Mouse (Mus musculus): ENCODE results near the gene Ctns. TPM values are rescaled to one million over a fixed set of nuclear protein-coding genes. Genes with fewer than 3 reads are reported as not detected.

Gene Ctns
- polyA plus RNA-seq, 1 experiment from 2014 or later = 17.7 TPM

DNA sequence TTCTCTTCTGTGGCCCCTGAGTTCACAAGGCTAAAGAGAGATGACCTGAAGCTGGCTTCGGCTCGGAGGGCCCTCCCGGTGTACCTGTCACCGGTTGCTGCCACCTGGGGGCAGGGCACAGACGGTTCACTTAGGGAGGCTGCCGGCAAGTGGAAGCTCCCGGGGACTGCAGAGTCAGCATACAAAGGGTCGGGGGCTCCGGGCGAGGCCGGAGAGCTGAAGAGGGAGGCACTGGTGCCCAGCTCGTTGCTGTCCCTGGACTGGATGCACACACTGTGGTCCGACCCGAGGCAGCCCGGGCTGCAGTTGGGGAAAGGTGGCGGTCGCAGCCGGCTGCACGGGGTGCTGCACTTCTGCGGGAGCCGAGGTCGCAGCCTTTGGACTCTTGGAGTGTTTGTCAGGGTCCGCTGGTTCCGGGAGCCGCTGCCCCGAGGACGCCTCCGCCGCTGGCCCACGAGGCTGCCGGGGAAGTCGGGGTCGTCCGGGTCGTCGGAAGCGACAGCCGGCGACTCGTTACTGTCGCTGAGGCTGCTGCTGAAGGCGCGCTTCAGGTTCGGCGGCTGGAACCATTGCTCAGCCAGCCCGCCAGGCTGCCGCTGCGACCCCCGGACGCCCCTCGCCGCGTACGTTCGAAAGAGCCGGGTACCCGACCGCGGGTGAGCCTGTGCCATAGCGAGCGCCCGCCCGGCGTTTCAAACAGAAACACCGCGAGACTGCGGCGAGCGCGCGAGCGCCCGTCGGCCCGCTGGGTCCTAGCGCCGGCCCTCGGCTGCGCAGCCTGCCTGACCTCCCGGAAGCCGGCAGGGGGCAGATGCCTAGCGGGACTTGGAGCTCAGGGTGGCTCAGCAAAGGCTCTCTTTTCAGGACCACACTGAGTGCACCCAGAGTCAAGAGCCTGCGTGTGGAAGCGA, 61.0 kb downstream of the Ctns start, which contains the start of gene Haspin:
Gene Haspin, minus strand, starts transcription at position 704 of the 911 bp plus-strand sequence.
- H3K27me3 ChIP-seq (ENCODE audit: control insufficient read depth, insufficient read depth, low read length) = no peaks in the 10 kb centered on the region
- peak within 1 kb of the TSS; percentile 88 for H3K4me2 ChIP-seq (replicated peaks)
- H3K4me1 ChIP-seq (replicated peaks; ENCODE audit: control insufficient read depth, insufficient read depth, low read length) = peaks cover 6% of the 10 kb centered on the region
- no peaks in the 10 kb centered on the region for H3K9me3 ChIP-seq (ENCODE audit: control insufficient read depth, low read length)
- H3K36me3 ChIP-seq (replicated peaks; ENCODE audit: control insufficient read depth, insufficient read depth) = no peaks in the 10 kb centered on the region
- H3K4me3 ChIP-seq (replicated peaks; ENCODE audit: low read length) = peak within 1 kb of the TSS; percentile 78
- under 1% methylated on average over 84 of the region's 84 CpGs for WGBS
- peak within 1 kb of the TSS; percentile 68 for H3K9ac ChIP-seq
- DNase-seq (ENCODE audit: low spot score) (peak; percentile 92), ATAC-seq (ENCODE audit: low FRiP score) (peak; percentile 95)
- H3K27ac ChIP-seq = no peak within 1 kb of the TSS

DNA sequence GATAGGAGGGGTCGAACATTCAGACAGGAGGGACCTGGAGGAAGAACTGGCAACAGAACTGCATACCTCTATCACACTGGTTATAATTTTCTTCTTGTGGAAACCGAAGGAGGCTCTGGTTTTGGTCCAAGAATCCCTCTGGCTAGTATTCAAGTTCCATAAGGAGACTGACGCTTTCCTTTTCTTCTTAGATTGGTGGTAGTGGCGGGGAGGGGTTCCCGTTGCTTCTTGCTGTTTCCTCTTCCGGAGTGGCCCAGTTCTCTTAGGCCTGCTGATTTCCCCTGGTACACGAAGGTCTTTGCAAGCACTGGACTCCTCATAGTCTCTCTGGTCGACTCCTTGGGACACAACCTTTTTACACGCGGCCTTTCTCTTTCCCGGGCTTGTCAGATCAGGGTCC, 61.7 kb downstream of the Ctns start:
- no peak overlapping the region for H3K27ac ChIP-seq
- H3K4me3 ChIP-seq (replicated peaks; ENCODE audit: low read length) = peak overlapping the region; percentile 78
- WGBS = 42% methylated on average over 11 of the region's 11 CpGs

DNA sequence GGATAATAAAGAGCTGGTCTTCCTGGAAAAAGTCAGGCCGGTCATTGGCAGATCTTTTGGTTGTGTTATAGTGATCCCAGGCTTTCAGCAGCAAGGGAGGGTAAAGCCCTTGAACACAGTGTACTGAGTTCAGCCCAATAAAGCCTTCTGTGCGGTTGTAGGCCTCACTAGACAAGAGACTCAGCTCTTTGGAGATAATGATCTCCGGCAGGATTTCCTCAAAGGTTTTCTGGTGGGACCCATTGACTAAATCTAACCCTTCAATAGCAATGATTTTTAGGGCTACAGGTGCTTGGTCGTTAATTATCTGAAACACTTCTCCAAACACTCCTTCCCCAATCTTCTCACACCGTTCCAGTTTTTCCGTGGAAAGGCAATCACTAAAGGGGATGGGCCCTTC, 62.3 kb downstream of the Ctns start:
- H3K27ac ChIP-seq = no peak overlapping the region
- peaks cover 6% of the 10 kb centered on the region for H3K4me1 ChIP-seq (replicated peaks; ENCODE audit: control insufficient read depth, insufficient read depth, low read length)
- H3K27me3 ChIP-seq (ENCODE audit: control insufficient read depth, insufficient read depth, low read length) = no peaks in the 10 kb centered on the region
- 0 out of 2 replicates have a peak overlapping the region, but pooled peaks have one; percentile 78 for H3K4me3 ChIP-seq (replicated peaks; ENCODE audit: low read length)
- no peak overlapping the region for H3K9ac ChIP-seq
- DNase-seq (ENCODE audit: low spot score) (no peak), ATAC-seq (ENCODE audit: low FRiP score) (no peak)
- 95% methylated on average over 6 of the region's 6 CpGs for WGBS
- peak overlapping the region; percentile 88 for H3K4me2 ChIP-seq (replicated peaks)
- no peaks in the 10 kb centered on the region for H3K9me3 ChIP-seq (ENCODE audit: control insufficient read depth, low read length)
- H3K36me3 ChIP-seq (replicated peaks; ENCODE audit: control insufficient read depth, insufficient read depth) = no peaks in the 10 kb centered on the region

More for the DNA sequence above, 61.7 kb downstream of the Ctns start:
- H3K4me1 ChIP-seq (replicated peaks; ENCODE audit: control insufficient read depth, insufficient read depth, low read length) = peaks cover 6% of the 10 kb centered on the region
- peak overlapping the region; percentile 68 for H3K9ac ChIP-seq
- H3K27me3 ChIP-seq (ENCODE audit: control insufficient read depth, insufficient read depth, low read length) = no peaks in the 10 kb centered on the region
- no peak for DNase-seq (ENCODE audit: low spot score)
- no peaks in the 10 kb centered on the region for H3K36me3 ChIP-seq (replicated peaks; ENCODE audit: control insufficient read depth, insufficient read depth)
- ATAC-seq (ENCODE audit: low FRiP score) = no peak
- H3K9me3 ChIP-seq (ENCODE audit: control insufficient read depth, low read length) = no peaks in the 10 kb centered on the region
- peak overlapping the region; percentile 88 for H3K4me2 ChIP-seq (replicated peaks)

- DNase-seq (ENCODE audit: low spot score) (no peak), ATAC-seq (ENCODE audit: low FRiP score) (no peak)
- H3K9me3 ChIP-seq (ENCODE audit: control insufficient read depth, low read length) = no peaks in the 10 kb centered on the region
- no peak overlapping the region for H3K27ac ChIP-seq
- no peaks in the 10 kb centered on the region for H3K36me3 ChIP-seq (replicated peaks; ENCODE audit: control insufficient read depth, insufficient read depth)
- WGBS = 96% methylated on average over 5 of the region's 5 CpGs
- H3K9ac ChIP-seq = no peak overlapping the region
- no peak overlapping the region for H3K4me2 ChIP-seq (replicated peaks)
- H3K4me1 ChIP-seq (replicated peaks; ENCODE audit: control insufficient read depth, insufficient read depth, low read length) = peaks cover 6% of the 10 kb centered on the region
- no peak overlapping the region for H3K4me3 ChIP-seq (replicated peaks; ENCODE audit: low read length)
- no peaks in the 10 kb centered on the region for H3K27me3 ChIP-seq (ENCODE audit: control insufficient read depth, insufficient read depth, low read length)
These were observed 64.6 kb downstream of the Ctns start for GRCm38 (mm10) chr11:73134222-73134621.

Other genes with a start within 250 kb of the Ctns start
- gene Atp2a3, start 237.9 kb downstream of the Ctns start, polyA plus RNA-seq (2014; fragmentation: Nextera tagmentation; extraction: Ambion mirVana) = 2.0 TPM in 2 replicates
- 0.46 and 0.48 TPM in 2 replicates for gene P2rx1, start 199.9 kb downstream of the Ctns start, polyA plus RNA-seq (2014; fragmentation: Nextera tagmentation; extraction: Ambion mirVana)
- 13.9 and 18.1 TPM in 2 replicates for gene Camkk1, start 180.0 kb downstream of the Ctns start, polyA plus RNA-seq (2014; fragmentation: Nextera tagmentation; extraction: Ambion mirVana)
- 8.5 and 9.3 TPM in 2 replicates for gene Ncbp3, start 151.3 kb downstream of the Ctns start, polyA plus RNA-seq (2014; fragmentation: Nextera tagmentation; extraction: Ambion mirVana)
- gene Itgae, start 108.5 kb downstream of the Ctns start, polyA plus RNA-seq (2014; fragmentation: Nextera tagmentation; extraction: Ambion mirVana) = 0.25 and 0.32 TPM in 2 replicates
- 2.4 and 3.2 TPM in 2 replicates for gene Haspin, start 60.7 kb downstream of the Ctns start, polyA plus RNA-seq (2014; fragmentation: Nextera tagmentation; extraction: Ambion mirVana)
- 0.33 and 1.0 TPM in 2 replicates for gene P2rx5, start 38.6 kb downstream of the Ctns start, polyA plus RNA-seq (2014; fragmentation: Nextera tagmentation; extraction: Ambion mirVana)
- gene Emc6, start 22.0 kb downstream of the Ctns start, polyA plus RNA-seq (2014; fragmentation: Nextera tagmentation; extraction: Ambion mirVana) = 148 and 152 TPM in 2 replicates
- gene Tax1bp3, start 22.0 kb downstream of the Ctns start, polyA plus RNA-seq (2014; fragmentation: Nextera tagmentation; extraction: Ambion mirVana) = 121 and 132 TPM in 2 replicates
- gene Shpk, start 418 bp upstream of the Ctns start, polyA plus RNA-seq (2014; fragmentation: Nextera tagmentation; extraction: Ambion mirVana) = 1.6 and 2.5 TPM in 2 replicates
- gene Trpv1, start 35.2 kb upstream of the Ctns start, polyA plus RNA-seq (2014; fragmentation: Nextera tagmentation; extraction: Ambion mirVana) = 0.16 and 0.29 TPM in 2 replicates
- gene Trpv3, start 68.3 kb upstream of the Ctns start, polyA plus RNA-seq (2014; fragmentation: Nextera tagmentation; extraction: Ambion mirVana) = 0.27 and 0.32 TPM in 2 replicates
- gene Aspa, start 130.6 kb upstream of the Ctns start, polyA plus RNA-seq (2014; fragmentation: Nextera tagmentation; extraction: Ambion mirVana) = 2.5 and 2.8 TPM in 2 replicates
- not detected in 2 replicates for gene Gm49340, start 130.7 kb upstream of the Ctns start, polyA plus RNA-seq (2014; fragmentation: Nextera tagmentation; extraction: Ambion mirVana)
- gene Spata22, start 130.7 kb upstream of the Ctns start, polyA plus RNA-seq (2014; fragmentation: Nextera tagmentation; extraction: Ambion mirVana) = not detected in 2 replicates
- gene Olfr20, start 151.7 kb upstream of the Ctns start, polyA plus RNA-seq (2014; fragmentation: Nextera tagmentation; extraction: Ambion mirVana) = not detected in 2 replicates
- gene Olfr376, start 172.2 kb upstream of the Ctns start, polyA plus RNA-seq (2014; fragmentation: Nextera tagmentation; extraction: Ambion mirVana) = not detected in 2 replicates
- gene Olfr1, start 200.6 kb upstream of the Ctns start, polyA plus RNA-seq (2014; fragmentation: Nextera tagmentation; extraction: Ambion mirVana) = not detected in 2 replicates
- not detected in 2 replicates for gene Olfr378, start 229.4 kb upstream of the Ctns start, polyA plus RNA-seq (2014; fragmentation: Nextera tagmentation; extraction: Ambion mirVana)

Measured in hindbrain, embryonic 14.5 days (tissue).